Mouse (Mus musculus): ENCODE data around the gene Hmgb1.

The Hmgb1 gene

DNA sequence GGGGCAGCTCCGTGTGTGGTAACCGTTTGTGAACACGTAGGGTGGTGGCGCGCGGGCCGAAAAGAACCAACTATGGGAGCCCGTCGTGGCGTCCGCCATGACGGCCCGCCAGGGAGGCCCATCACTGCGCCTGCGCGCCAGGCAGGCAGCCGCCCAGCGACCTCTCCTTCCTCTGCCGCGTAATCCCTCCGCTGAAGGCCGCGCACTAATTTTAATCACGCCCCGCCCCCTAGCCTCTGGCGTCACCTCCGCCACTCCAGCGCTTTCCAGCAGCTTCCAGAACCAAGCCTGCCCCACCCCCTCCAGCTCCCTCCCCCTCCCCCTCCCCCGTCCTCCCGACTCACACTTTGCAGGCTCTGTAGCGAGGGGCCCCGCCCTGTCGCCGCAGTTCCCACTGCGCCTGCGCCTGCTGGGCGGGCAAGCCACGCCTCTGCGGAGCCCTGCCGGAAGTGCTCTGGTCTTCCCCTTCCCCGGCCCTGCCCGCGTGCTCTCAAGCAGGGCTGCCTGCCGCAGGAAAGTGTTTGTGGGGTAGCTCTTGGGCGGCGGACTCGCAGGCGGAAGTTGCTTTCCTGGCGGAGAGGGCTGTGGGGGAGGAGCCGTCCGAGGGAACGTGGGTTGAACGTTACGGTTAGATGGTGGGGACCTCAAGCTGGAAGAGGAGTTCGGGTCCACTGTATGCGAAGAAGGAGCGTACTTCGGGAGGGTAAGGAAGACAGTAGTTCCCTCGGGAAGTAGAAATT lies at the start of gene Hmgb1, which contains the start of gene Uspl1:
TSS of gene Hmgb1 (minus strand) at position 386 of the 740 bp plus-strand sequence.
TSS of gene Uspl1 (plus strand) at position 247 of the 740 bp plus-strand sequence.
- in situ Hi-C loops (cut with MboI, MseI), result loop anchor here (5.0 kb wide), 1 partner anchor 132 kb away; no protein-coding TSS in a partner anchor

DNA sequence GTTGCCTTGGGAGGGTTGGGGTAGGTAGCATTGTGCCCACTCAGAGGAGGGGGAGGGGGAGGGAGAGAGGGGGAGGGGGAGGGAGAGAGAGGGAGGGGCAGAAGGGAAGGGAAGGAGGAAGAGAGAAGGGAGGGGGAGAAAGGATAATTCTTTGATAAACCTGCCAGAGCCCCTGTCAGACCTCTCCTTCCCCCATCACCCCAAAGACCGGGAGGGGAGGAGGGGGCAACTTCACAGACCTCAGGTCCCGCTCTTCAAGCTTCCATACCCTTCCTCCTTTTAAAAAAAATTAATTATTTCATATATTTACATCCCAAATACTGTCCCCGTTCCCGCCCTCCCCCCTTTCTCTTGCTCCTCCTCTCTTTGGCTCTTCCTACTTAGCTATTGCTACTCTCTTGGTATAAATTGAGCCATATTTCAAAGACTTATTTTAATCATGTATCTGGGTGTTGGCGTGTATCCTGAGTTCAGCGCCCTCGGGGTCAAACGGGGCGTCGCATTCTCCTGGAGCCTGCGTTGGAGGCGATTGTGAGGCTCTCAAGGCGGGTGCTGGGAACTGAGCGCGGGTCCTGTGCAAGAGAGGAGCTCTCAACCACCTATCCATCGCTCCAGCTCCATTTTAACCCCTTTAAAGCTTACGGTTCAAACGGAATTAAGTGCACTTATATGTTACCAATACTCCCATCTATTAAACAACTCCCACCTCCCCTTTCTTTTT lies 45.5 kb upstream of the Hmgb1 start:
- in situ Hi-C loops (cut with MboI, MseI), result no loop called here

DNA sequence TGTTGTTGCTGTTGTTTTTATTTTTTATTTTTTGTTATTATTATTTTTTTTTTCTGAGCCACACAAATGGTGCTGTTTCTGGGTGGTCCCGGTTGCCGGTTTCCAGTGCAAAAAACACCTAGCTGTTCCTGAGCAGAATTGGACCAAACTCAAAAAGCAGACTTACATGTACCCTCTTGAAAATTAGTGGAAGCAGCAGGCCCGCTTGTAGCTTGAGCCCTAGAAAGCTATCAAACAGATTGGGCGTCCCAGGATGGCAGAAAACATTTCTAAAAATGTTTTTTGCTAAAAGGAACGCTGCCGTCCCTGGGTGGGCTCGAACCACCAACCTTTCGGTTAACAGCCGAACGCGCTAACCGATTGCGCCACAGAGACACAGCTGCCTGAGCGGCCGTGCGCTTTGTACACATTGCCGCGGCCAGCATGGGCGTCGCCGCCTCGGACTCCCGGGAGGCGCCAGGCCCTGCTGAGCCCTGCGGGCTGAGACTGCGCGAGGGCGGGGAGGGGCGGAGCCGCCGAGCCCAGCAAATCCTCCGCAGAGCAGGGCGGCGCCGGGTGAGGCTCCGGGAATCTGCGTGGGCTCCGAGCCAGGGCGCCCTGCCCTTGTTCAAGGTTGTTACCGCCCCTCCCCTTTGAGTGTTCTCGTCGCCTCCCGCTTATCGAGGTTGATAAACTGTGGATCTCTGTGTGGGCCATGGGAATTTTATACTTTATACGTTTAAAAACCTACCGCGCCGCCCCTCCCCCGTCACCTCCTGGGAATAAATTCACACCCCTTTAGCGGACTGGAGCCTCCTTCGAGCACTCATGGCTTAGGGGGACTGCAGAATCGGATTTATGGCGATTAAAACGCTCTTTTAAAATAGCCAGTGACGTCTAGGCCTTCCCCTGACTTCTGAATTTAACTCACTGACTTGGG lies 44.7 kb upstream of the Hmgb1 start:
- in situ Hi-C loops (cut with MboI, MseI), result no loop called here

DNA sequence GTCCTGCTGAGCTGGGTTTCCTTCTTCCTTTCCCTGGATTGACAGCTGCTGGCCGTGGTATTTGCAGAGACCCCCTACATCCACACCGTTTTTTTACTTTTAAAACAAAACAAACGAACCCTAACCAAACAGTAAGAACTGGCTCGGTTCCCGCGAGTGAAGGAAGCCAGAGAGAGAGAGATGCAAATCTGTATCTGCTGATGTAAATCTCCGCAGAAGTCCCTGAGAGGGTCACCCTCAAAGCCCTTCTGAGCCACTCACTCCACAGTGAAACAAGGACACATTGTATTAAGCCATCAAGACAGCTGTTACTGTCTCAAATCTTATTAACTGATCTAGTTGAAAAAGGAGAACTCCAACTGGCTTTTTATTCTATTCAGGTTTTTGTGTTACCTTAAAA lies 40.4 kb upstream of the Hmgb1 start:
- in situ Hi-C loops (cut with MboI, MseI), result no loop called here

DNA sequence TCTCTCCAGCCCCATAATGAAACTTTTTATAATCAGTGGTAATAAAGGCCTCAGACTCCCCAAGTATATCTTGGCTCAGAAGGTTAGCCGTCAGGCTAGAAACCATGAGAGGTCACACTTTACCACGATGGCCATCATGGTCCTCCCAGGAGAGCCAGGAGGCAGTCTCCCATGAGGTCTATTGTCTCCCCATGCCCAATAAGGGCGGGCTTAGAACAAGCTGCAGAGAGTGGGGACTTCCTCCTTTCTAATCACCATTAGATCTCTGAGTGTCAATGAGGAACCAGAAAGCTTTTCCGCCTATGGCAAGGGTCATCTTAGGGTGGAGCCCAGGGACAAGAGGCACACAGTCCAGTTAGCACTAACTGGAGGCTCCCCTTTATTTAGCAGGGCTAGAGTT lies 37.1 kb upstream of the Hmgb1 start:
- in situ Hi-C loops (cut with MboI, MseI), result no loop called here

DNA sequence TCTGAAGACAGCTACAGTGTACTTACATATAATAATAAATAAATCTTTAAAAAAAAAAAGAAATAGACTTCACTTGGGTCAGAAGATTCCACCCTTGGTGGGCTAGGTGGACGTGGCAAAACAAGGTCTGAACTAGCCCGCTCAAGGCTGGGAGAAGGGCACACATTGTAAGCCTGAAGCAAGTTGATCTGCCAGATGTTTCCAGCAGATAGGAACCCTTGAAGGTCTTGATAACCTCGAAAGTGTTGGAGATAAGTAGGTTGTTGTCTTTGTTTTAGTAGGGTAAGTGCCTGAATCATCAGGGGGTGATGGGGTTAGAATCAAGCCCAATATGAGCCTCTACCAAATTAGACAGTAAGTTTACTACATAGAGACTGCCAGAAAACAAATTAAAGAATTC lies 35.2 kb upstream of the Hmgb1 start:
- in situ Hi-C loops (cut with MboI, MseI), result no loop called here

DNA sequence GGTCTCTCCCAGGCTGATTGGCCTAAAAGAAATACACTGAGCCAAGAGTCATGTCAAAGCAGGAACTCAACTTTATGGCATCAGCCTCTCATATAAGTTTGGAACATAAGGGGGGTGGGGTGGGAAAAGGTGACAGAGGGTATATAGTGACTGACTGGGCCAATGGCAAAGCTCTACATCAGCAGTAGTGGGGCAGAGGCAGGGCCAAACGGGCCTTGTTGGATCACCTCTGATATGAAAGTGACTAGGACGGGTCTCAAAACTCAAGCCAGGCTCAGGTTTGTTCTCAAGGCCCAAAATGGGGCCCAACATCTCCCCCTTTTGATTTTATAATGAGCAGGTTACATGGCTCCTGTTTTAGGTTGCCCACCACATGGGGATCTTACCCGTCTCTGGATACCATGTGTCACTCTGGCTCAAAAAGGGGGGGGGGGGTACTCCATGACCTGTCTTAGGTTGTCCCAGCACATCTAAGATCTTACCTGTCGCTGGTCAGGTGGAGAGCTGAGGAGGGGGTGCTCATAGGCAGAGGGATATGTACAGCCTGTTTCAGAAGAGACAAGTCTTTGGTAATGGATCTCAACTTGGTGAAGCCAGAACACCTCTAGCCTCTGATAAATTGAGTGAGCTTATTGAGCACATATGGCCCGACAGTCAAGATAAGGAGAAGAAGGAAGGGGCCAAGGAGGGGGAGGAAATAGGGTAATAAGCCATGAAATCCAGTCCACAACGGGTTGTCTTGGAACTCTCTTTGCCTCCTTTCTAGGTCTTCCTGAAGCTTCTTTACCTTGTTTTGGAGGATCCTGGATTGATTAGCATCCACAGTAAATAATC lies 33.5 kb upstream of the Hmgb1 start:
- in situ Hi-C loops (cut with MboI, MseI), result no loop called here

DNA sequence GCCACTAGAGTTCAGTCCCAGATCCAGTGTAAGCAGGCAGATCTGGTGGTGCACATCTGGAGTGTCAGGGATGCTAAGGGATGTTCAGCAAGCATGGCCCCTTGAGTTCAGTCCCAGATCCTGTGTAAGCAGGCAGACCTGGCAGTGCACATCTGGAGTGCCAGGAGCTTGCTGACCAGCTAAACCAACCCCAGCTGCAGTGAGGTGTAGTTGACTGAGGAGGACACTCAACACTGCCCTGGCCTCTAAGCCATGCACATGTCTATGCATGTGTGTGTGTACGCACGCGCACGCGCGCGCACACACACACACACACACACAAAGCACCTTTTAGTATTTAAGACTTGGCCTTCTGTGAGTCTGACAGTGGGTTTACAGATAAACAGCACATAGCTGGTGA lies 31.3 kb upstream of the Hmgb1 start:
- in situ Hi-C loops (cut with MboI, MseI), result no loop called here

DNA sequence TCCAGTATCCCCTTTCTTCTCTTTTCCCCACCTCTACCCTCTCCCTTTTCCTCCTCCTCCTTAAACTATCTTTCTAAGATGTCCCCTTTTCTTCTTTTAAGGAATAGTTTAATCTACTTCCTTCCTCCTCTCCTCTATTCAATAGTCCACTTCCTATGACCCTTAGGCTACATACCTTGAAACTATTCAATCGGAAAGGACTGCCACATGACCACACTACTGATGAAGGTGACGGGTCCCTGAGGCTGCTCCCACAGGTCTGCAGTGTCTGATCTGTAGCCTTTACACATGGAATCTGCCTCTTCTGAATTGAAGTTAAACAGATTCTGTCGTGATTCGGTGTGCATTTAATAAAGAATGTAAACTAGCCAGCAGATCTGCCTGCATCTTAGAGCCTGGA lies 28.5 kb upstream of the Hmgb1 start:
- in situ Hi-C loops (cut with MboI, MseI), result no loop called here

DNA sequence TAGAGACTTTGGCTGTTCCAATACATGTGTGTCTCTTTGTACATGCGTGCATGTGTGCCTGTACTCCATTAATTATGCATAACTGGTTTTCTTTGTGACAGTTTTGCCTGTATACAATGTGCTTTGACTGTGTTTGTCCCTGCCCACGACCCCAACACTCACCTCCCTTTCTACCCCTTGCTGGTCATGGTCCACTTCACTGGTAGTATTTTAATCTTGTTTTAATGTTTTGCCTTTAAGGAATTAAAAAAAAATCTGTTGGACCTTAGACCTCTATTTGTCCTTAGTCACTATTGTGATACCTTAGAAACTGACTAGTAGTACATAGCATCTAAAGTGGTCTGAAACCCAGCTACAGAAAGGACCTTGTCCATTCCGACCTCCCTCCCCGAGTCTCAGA lies 26.8 kb upstream of the Hmgb1 start:
- in situ Hi-C loops (cut with MboI, MseI), result no loop called here

DNA sequence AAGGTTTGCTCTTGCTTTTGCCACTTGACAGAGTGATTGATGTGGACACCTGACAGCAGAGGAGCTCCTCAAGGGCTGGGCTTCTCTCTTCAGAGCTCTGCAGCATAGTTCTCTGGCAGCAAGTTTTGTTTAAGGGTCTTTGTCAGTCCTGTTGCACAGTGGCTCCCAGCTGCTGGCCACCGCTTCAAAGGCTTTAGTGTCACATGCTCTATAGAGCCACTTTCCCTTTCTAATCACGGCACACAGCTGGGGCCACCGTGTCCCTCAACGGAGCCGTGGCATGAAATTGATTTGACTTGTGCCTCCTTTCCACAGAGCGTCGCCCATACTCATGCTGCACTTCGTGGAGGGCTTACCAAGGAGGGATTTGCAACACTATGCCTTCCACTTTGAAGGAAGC lies 25.0 kb upstream of the Hmgb1 start:
- in situ Hi-C loops (cut with MboI, MseI), result no loop called here

DNA sequence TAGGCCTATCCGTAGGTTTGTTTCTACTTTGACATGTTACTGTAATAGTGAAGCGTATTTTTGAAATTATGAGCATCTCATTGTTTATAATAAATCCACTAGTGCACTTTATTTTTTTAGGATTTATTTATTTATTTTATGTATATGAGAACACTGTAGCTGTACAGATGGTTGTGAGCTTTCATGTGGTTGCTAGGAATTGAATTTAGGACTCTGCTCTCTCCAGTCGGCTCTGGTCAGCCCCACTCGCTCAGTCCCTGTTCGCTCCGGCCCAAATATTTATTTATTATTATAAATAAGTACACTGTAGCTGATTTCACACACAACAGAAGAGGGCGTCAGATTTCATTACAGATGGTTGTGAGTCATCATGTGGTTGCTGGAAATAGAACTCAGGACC lies 24.5 kb upstream of the Hmgb1 start:
- in situ Hi-C loops (cut with MboI, MseI), result no loop called here

DNA sequence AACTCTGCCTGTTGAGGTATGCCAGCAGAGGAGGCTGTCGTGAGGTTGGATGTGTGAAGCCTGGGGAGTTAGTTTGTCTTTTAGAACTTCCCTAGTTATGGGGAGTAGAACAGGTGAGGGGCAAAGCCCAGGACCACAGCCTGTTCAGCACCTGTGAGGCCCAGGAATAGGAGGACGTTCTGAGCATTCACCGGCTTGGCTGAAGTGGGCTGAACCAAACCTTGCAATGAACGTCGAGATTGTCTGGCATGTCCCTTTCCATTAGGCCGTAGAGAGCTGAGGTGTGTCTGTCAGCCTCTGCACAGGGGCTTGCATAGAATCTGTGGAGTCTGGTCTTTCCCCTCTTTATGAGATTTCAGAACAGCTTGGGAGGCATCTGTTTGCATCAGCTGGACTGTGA lies 23.4 kb upstream of the Hmgb1 start:
- in situ Hi-C loops (cut with MboI, MseI), result no loop called here

DNA sequence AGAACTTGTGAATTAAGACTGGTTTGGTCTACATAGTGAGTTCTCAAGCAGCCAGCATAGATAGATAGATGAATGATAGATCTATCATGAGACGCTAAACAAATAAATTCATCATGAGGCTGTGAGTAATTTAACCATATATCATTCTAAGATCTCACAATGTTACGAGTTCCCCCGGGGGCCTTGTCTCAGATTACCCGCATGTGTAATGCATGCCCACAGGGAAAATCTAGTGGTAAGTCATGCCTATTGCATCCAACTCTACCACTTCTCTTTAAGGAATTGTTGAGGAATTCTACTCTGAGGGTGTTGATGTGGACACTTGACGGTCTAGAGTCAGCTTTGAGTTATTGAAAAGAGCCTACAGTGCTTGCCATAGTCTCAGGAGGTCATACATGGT lies 22.0 kb upstream of the Hmgb1 start:
- in situ Hi-C loops (cut with MboI, MseI), result no loop called here

DNA sequence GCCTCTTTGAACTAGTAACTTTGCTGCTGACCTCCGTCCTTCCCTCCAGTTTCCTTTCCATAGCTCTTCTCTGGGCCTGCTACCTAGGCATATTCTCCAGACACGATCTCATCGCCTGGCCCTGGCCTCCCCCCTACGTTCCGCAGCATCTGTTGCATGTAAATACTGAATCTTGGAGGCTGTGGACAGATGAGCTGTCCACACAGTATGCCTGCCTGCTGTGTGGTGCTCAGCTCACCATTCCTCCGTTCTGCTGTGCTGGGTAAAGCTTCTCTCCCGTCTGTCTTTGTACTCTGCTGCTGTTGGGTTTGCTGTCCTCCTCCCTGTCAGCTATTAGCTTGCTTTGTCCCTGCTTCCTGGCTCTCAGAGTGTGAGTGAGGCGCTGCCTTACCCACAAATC lies 21.0 kb upstream of the Hmgb1 start:
- in situ Hi-C loops (cut with MboI, MseI), result no loop called here

DNA sequence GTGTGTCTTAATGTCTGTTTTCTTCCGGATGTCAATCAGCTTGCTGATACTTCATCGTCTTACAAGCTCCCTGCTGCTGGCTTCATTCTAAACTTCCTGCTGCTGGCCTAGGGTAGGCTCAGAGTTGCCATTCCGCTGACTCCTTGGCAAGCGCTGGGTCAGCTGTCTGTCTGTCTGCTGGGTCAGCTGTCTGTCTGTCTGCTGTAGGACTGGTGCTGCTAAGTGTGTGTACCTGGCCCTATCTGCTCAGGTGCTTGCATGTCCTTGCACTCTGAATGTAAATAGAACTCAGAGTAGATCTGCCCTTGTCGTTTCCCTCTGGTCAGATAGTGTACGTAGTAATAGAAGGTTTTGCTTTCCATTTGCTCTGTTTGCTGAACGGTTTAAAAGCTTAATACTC lies 20.5 kb upstream of the Hmgb1 start:
- in situ Hi-C loops (cut with MboI, MseI), result no loop called here

DNA sequence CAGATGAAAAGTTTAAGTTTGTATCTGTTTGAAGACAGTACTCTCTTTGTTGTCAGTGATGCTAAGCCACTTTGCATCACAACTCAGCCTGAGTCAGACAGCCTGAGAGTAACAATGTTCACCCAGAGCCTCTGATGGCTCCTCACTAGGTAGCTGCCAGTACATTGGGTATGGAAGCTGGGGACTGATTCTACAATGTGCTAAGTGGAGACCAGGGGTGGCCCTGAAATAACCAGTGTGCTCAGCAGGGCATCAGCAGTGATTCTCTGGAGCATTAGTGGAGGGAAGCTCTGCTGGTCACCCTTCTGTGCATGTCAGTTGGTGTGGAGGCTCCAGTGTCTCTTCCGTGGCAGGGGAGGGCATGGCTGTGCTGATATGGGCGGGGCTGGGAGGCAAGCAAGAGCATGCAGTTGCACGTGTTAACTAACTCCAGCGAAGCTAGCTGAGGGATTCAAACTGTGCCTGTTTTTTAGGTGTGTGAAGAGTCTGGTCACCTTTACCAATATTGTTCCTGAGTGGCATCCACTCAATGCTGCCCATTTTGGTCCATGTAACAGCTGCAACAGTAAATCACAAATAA lies 19.6 kb upstream of the Hmgb1 start:
- in situ Hi-C loops (cut with MboI, MseI), result no loop called here

DNA sequence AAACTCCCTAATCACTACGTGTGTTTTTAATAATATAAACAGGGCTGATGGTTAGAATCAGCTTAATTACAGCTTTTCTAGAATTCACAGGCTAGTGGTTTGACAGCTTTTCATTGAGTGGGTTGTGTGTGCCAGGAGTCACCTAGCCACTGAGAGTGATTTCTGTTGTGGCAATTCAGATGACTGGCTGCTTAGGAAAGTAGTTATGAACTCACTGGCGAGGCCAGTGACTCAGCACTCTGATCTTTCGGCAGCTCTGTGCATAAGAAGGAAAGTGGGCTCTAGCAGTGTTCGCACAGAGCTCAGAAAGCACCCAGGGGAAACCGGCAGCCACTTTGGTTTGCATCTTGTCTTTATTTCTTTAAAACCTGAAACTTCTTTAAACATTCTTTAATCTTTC lies 18.7 kb upstream of the Hmgb1 start:
- in situ Hi-C loops (cut with MboI, MseI), result no loop called here

DNA sequence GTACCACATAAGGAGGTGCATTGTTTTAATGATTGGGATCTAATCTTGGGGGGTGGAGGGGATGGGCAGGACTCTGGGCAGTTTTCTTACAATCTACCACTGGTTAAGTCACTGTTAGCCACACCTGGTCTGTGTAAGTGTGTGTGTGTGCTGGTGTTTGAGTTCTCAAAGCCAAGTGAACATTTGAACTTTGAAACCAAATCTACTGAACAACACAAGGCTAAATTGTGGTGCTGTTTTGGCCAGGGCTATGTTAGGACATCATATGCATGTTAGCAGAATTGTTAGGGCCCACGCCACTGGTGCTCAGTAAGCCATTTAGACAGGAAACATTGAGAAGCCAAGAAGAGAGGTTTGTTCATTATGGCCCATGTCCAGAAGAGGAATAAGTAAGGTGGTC lies 14.5 kb upstream of the Hmgb1 start:
- in situ Hi-C loops (cut with MboI, MseI), result no loop called here

DNA sequence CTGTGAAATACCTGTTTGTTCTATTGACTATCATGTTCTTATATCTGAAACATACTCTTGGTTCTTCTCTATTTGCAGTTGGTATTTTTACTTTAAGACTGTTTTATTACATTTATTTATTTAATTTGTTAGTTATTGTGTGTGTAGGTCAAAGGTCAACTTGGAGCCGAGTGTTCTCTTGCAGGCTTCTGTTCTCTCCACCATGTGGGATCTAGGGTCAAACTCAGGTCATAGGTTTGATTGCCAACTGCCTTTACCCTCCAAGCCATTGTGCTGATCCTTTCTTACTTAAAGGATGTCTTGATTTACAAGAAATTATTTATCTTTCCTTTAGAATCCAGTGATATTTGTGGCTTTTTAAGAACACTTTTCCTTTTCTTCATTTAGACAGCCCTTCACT lies 12.3 kb upstream of the Hmgb1 start:
- in situ Hi-C loops (cut with MboI, MseI), result no loop called here

DNA sequence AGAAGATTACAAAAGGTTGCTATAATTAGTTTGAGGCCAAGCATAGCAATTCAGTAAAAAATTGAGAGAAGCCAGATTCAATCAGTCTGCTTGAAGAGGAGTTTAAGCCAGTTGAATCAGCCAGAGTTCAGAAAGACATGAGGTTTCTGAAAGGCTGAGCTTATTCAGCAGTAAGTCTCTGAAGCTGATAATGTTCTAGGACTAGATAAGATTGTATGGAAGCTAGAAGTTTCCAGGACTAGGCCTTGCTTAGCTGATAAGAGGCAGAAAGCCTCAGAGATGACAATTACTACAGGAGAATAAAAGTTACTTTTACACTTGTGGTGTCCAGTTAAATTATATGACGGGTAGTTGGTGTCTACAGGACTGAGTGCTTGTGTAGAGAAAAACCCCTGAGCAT lies 5.9 kb upstream of the Hmgb1 start:
- in situ Hi-C loops (cut with MboI, MseI), result no loop called here
